Mouse (Mus musculus) liver, embryonic 16.5 days (tissue): ENCODE results near the gene Myh7. TPM values are rescaled to one million over a fixed set of nuclear protein-coding genes. Genes with fewer than 3 reads are reported as not detected.
"Not testable (repeated sequence)": the region's sequence is repeated elsewhere in the genome, so short reads cannot be mapped to it uniquely, and the experiment has no call there.

ENCODE experiments used
- ATAC-seq: fragments of 200-750 bp; cut with Nextera tagmentation; 2 replicates; pipeline ENCODE4 v1.8.0; 2017; ENCODE audit warnings: low read depth, mild to moderate bottlenecking, moderate number of reproducible peaks, moderate library complexity
- H3K27ac ChIP-seq: fragments of 300-500 bp; sonication (generic); 2 replicates; pipeline ENCODE4 v1.5.1; 2014; ENCODE audit warnings: mild to moderate bottlenecking, low read length
- H3K27me3 ChIP-seq: fragments of 300-500 bp; sonication (generic); 2 replicates; pipeline ENCODE4 v1.6.1; 2014; ENCODE audit warnings: low read depth, low read length, mixed read lengths; ENCODE audit not compliant: control insufficient read depth, insufficient read depth
- H3K36me3 ChIP-seq: fragments of 300-500 bp; sonication (generic); 2 replicates; pipeline ENCODE4 v1.6.1; 2014; ENCODE audit warnings: mild to moderate bottlenecking; ENCODE audit not compliant: control insufficient read depth, insufficient read depth
- H3K4me1 ChIP-seq: fragments of 300-500 bp; sonication (generic); 2 replicates; pipeline ENCODE4 v1.6.1; 2014; ENCODE audit warnings: low read depth, low read length, mixed read lengths; ENCODE audit not compliant: control insufficient read depth
- H3K4me2 ChIP-seq: fragments of 300-500 bp; sonication (generic); 2 replicates; pipeline ENCODE4 v1.6.1; 2014; ENCODE audit warnings: low read depth, low read length, mixed read lengths
- H3K4me3 ChIP-seq: fragments of 300-500 bp; sonication (generic); 2 replicates; pipeline ENCODE4 v1.5.1; 2014; ENCODE audit warnings: low read depth, mild to moderate bottlenecking, low read length
- H3K9ac ChIP-seq: fragments of 300-500 bp; sonication (generic); 2 replicates; pipeline ENCODE4 v1.6.1; 2014; ENCODE audit warnings: low read depth, low read length
- H3K9me3 ChIP-seq: fragments of 300-500 bp; sonication (generic); replicated peaks from 2 replicates; pipeline ENCODE4 v1.6.1; 2016; ENCODE audit warnings: low read length; ENCODE audit not compliant: control insufficient read depth
- WGBS: fragments of 180-500 bp; shearing (Covaris S2); extraction: QIAGEN DNeasy Blood & Tissue Kit; methylation state at CpG from one replicate; pipeline ENCODE4 v1.1.7; 2014; ENCODE audit not compliant: insufficient replicate concordance; 5-methylcytosine and 5-hydroxymethylcytosine counted together
- polyA plus RNA-seq: library from polyadenylated mRNA; unstranded; fragments of >200 nt; fragmentation: Nextera tagmentation; extraction: Ambion mirVana; gene quantifications from 2 replicates; pipeline ENCODE4 v1.2.1, GENCODE M21; 2015

Gene Myh7
- polyA plus RNA-seq, 1 experiment from 2014 or later = 3.1 TPM

GRCm38 (mm10) chr14:54989886-54990441 is 4.5 kb downstream of the Myh7 start:
- Histone ChIP-seq H3K36me3 (no peaks in the 10 kb centered on the region), H3K9me3 (no peaks in the 10 kb centered on the region)
- WGBS = 61% methylated on average over 8 of the region's 8 CpGs

GRCm38 (mm10) chr14:54988882-54989281 is 5.5 kb downstream of the Myh7 start:
- Histone ChIP-seq H3K27ac (no peak overlapping the region), H3K4me2 (no peak overlapping the region), H3K9me3 (no peaks in the 10 kb centered on the region), H3K4me1 (no peaks in the 10 kb centered on the region), H3K4me3 (no peak overlapping the region), H3K36me3 (no peaks in the 10 kb centered on the region), H3K9ac (no peak overlapping the region), H3K27me3 (no peaks in the 10 kb centered on the region; the same call in 1 of the 2 replicates)
- 71% methylated on average over 13 of the region's 13 CpGs for WGBS
- no peak for ATAC-seq

More at GRCm38 (mm10) chr14:54989886-54990441, 4.5 kb downstream of the Myh7 start:
- H3K4me3 ChIP-seq = no peak overlapping the region
- H3K4me2 ChIP-seq = no peak overlapping the region
- H3K27ac ChIP-seq = no peak overlapping the region
- no peaks in the 10 kb centered on the region for H3K4me1 ChIP-seq
- no peak for ATAC-seq
- H3K9ac ChIP-seq = no peak overlapping the region
- H3K27me3 ChIP-seq = no peaks in the 10 kb centered on the region; the same call in 1 of the 2 replicates

- not testable (repeated sequence) for H3K9me3 ChIP-seq, H3K36me3 ChIP-seq, H3K27ac ChIP-seq, H3K4me1 ChIP-seq, ATAC-seq, H3K4me3 ChIP-seq, H3K27me3 ChIP-seq, H3K9ac ChIP-seq, H3K4me2 ChIP-seq
- WGBS = 72% methylated on average over 9 of the region's 9 CpGs
Measured at GRCm38 (mm10) chr14:54988350-54988874, 6.0 kb downstream of the Myh7 start.

- H3K9me3 ChIP-seq = no peaks in the 10 kb centered on the region
- H3K4me1 ChIP-seq = no peaks in the 10 kb centered on the region
- no peaks in the 10 kb centered on the region for H3K36me3 ChIP-seq
- no peak for ATAC-seq
- no peaks in the 10 kb centered on the region for H3K27me3 ChIP-seq
- no peak overlapping the region for H3K27ac ChIP-seq
- no peak overlapping the region for H3K9ac ChIP-seq
- no peak overlapping the region for H3K4me3 ChIP-seq
- H3K4me2 ChIP-seq = no peak overlapping the region
- WGBS = 78% methylated on average over 7 of the region's 7 CpGs
Measured at GRCm38 (mm10) chr14:54981934-54982333, 12.5 kb downstream of the Myh7 start.

GRCm38 (mm10) chr14:54978664-54979063 is 15.8 kb downstream of the Myh7 start:
- Histone ChIP-seq H3K4me2 (no peak overlapping the region), H3K9me3 (no peaks in the 10 kb centered on the region), H3K27me3 (no peaks in the 10 kb centered on the region), H3K27ac (no peak overlapping the region), H3K36me3 (no peaks in the 10 kb centered on the region), H3K4me3 (no peak overlapping the region), H3K4me1 (no peaks in the 10 kb centered on the region), H3K9ac (no peak overlapping the region)
- ATAC-seq = no peak
- WGBS = 77% methylated on average over 8 of the region's 8 CpGs

- Histone ChIP-seq H3K27ac (no peak within 1 kb of the TSS), H3K36me3 (no peaks in the 10 kb centered on the region), H3K4me3 (no peak within 1 kb of the TSS), H3K9ac (no peak within 1 kb of the TSS), H3K9me3 (no peaks in the 10 kb centered on the region), H3K4me2 (no peak within 1 kb of the TSS), H3K4me1 (no peaks in the 10 kb centered on the region), H3K27me3 (no peaks in the 10 kb centered on the region)
- ATAC-seq = no peak
- WGBS = 42% methylated on average over 1 of the region's 1 CpGs
Measured at GRCm38 (mm10) chr14:54976633-54977032, 17.8 kb downstream of the Myh7 start, which contains the start of gene Gm17428. TSS of gene Gm17428 (plus strand) at chr14:54976933.

GRCm38 (mm10) chr14:54974068-54974791 is 20.2 kb downstream of the Myh7 start:
- Histone ChIP-seq H3K4me1 (no peaks in the 10 kb centered on the region), H3K27me3 (no peaks in the 10 kb centered on the region), H3K9ac (no peak overlapping the region), H3K36me3 (no peaks in the 10 kb centered on the region), H3K4me3 (no peak overlapping the region), H3K27ac (no peak overlapping the region), H3K9me3 (no peaks in the 10 kb centered on the region), H3K4me2 (no peak overlapping the region)
- 59% methylated on average over 6 of the region's 6 CpGs for WGBS
- ATAC-seq = no peak

- not testable (repeated sequence) for ATAC-seq, H3K4me1 ChIP-seq, H3K36me3 ChIP-seq, H3K9ac ChIP-seq, H3K4me2 ChIP-seq, H3K27ac ChIP-seq, H3K27me3 ChIP-seq, H3K4me3 ChIP-seq, H3K9me3 ChIP-seq
- 77% methylated on average over 9 of the region's 11 CpGs for WGBS
Measured at GRCm38 (mm10) chr14:54972786-54973185, 21.6 kb downstream of the Myh7 start.

GRCm38 (mm10) chr14:54968344-54968743 is 26.1 kb downstream of the Myh7 start:
- no peak for ATAC-seq
- no peaks in the 10 kb centered on the region for H3K27me3 ChIP-seq

More at GRCm38 (mm10) chr14:54968344-54968743, 26.1 kb downstream of the Myh7 start:
- Histone ChIP-seq H3K4me2 (no peak overlapping the region), H3K36me3 (no peaks in the 10 kb centered on the region), H3K4me3 (no peak overlapping the region), H3K27ac (no peak overlapping the region), H3K9ac (no peak overlapping the region), H3K4me1 (no peaks in the 10 kb centered on the region), H3K9me3 (no peaks in the 10 kb centered on the region)
